Mouse (Mus musculus) cerebellum, adult 11 months (tissue): ENCODE results near the gene Bach2.
A peak's percentile ranks its signal among the peaks of the same experiment; 100 is the strongest.

Experiments used
- DNase-seq: peaks from one replicate; pipeline ENCODE4 v3.0.0; 2022

The Bach2 gene

GRCm38 (mm10) chr4:32538088-32538487 lies 299.5 kb downstream of the Bach2 start:
- peak; percentile 51 for DNase-seq

DNA sequence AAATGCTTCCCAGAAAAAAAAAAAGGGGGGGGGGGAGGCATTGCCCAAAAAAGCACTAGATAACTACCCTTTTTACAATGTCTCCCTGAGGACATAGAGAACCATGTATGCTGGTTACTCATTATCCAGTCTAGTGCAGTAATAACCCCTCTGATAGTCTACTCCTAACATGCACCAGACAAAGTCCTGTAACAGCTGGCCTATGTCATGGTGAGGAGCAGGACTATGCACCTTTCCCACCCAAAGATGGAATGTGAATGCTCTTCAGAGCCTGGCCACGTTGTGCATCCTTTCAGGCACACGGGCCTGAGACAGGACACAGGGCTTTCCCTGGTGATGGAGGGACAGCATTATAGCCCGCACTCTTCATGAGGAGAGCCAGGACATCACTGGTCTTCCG lies 299.9 kb downstream of the Bach2 start:
- DNase-seq: no peak

- DNase-seq: peak; percentile 24
Observed at GRCm38 (mm10) chr4:32538987-32539386, 300.4 kb downstream of the Bach2 start.

DNA sequence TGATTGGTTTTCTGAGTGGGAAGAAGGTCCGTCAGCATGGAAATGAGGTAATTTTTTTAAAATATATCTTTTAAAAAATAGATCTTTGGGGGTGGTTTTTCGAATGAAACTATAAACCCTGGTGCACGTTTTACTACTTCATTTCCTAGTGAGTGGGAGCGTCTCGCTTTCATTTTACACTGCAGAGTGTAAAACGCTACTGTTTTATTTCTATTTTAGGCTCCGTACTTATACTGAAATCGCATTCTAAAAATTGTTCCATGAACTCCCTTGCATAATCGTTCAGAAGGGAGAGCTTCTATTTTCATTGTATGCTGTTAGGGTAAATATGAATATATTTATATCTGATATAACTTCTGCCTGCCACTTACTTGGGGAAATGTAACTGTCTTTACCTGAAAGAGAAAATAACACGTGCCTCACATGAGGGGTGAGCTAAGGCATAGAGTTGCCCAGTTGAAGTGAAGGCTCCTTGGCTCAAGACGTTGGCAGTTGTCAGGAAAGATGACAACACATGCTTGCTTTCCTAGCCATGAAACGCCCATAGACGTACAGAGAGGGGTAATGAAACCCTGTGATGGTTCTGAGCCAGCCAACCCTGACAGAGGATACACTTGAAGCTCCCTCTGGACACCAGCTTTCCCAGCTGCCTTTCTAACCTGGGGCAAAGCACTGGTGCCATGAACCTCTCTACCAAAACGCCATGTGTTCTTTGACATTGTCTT lies 306.4 kb downstream of the Bach2 start:
- no peak for DNase-seq

- no peak for DNase-seq
Observed at GRCm38 (mm10) chr4:32545548-32545947, 306.9 kb downstream of the Bach2 start.

DNA sequence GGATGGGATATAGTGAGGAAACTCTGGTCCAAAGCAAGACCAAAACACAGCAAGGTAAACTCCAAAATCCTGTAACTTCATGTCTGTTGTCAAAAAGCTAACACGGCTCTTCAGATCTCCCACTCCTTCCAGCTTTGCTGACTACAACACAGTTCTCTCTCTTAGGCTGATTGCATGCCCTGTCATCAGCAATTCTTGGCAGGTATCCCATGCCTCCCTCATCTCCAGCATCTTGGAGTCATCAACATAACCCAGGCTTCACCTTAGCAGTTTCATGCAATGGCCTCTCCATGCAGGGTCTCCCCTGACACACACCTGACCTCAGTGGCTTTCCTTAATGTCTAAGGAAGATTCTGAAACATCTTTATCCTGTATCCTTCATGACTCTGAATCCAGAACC lies 310.5 kb downstream of the Bach2 start:
- no peak for DNase-seq

GRCm38 (mm10) chr4:32551337-32551736 lies 312.7 kb downstream of the Bach2 start:
- peak; percentile 24 for DNase-seq

DNA sequence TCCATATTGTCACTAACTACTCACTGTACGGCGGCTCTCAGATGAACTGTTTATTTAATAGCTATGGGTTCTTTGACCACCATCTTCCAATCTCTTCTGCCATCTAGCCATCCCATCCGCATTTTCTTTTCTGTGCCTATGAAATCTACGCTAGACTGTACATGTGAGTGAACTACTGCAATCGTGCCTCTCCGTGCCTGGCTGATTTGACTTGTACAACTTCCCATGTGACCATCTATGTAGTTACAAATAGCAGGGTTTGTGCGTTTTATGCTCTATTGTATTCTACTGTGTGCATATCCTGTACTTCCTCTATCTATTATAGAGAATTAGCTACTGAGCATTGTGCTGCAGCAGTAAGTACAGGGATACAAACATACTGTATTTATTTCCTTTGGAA lies 316.9 kb downstream of the Bach2 start:
- DNase-seq: no peak

DNA sequence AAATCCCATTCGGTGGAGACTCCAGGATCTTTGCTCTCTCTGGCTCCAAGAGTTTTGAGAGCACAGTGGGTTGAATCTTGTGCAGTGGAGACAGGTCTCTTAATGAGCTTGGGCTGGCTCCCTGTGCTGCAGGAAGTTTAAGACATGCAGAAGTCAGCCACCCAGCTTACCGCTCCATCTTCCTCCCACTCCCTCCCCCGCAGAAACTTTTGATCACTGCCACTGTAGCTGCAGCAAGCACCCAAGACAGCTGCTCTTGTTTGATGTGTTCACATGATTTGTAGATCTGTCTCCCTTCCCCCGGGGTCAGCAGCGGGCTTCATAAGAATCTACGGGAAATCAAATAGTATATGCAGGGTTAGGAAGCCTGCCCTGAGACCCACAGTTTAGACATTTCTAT lies 321.6 kb downstream of the Bach2 start:
- DNase-seq: no peak

DNA sequence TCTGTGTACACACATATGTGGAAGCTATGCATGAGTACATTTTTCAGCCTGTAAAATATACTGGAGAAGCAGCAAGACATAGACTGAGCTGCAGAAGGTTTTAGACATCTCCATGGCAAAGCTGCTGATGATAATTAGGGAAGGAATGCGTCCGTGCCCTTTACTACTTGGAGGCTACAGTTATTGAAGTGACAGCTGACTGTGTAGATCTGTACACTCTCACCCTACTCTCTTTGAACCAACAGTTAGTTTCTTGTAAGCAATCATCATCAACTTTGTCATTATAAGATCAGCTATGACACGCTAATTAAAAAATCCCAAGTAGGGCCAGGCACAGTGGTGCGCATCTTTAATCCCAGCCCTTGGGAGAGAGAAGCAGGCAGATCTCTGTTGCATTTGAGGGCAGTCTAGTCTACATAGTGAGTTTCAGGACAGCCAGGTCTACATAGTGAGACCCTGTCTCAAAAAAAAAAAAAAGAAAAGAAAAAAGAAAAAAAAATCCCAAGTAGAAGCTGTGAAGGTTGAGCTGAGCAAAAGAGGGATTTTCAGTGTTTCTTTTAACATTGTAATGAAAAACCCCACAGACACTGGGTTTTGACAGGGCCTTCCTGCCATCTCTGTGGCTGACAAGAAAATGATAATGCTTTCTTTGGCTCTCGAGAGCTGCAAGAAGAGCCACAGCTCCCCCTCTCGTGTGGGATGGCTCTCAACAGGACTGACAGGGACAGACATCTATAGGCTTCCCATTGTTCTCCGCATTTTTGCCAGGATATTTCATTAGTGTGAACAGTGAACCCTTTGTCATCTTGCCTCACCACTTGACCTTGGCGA lies 322.3 kb downstream of the Bach2 start:
- DNase-seq: no peak

DNA sequence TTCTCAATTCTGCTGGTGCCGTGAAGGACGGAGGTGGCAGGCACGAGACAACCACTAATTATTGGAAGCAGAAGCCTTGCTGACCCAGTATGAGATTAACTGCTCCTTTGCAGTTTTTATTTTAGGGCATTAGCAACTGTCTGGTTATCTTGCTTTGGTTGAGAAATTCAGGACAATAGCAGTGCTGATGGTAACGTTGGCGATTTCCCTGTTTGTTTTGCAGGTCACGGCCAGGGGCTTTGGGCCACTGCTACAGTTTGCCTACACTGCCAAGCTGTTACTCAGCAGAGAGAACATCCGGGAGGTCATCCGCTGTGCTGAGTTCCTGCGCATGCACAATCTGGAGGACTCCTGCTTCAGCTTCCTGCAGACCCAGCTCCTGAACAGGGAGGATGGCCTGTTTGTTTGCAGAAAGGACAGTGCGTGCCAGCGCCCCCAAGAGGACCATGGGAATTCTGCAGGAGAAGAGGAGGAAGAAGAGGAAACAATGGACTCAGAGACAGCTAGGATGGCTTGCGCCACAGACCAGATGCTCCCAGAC lies 323.0 kb downstream of the Bach2 start:
- DNase-seq: peak; percentile 65

GRCm38 (mm10) chr4:32562319-32563115 lies 323.9 kb downstream of the Bach2 start:
- peak; percentile 10 for DNase-seq

DNA sequence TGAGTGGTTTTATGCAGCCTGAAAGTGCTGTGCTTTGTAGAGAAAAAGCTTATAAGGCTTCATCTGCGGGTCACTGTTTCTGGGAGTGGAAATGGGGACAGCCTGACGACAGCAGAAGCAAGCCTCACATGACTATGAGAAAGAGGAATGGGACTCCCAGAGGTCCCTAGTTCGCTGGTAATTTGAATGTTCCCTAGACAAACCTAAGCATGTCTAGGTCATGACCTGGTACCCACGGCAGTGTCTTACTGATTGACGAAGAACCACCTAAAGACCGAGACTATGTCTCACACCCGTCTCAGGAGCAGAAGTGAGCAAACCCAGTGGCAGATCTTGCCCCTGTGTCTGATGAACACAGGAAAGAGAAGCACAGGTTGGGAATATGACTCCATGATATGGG lies 325.8 kb downstream of the Bach2 start:
- DNase-seq: no peak

GRCm38 (mm10) chr4:32564918-32565317 lies 326.3 kb downstream of the Bach2 start:
- no peak for DNase-seq

GRCm38 (mm10) chr4:32569054-32569453 lies 330.4 kb downstream of the Bach2 start:
- no peak for DNase-seq

DNA sequence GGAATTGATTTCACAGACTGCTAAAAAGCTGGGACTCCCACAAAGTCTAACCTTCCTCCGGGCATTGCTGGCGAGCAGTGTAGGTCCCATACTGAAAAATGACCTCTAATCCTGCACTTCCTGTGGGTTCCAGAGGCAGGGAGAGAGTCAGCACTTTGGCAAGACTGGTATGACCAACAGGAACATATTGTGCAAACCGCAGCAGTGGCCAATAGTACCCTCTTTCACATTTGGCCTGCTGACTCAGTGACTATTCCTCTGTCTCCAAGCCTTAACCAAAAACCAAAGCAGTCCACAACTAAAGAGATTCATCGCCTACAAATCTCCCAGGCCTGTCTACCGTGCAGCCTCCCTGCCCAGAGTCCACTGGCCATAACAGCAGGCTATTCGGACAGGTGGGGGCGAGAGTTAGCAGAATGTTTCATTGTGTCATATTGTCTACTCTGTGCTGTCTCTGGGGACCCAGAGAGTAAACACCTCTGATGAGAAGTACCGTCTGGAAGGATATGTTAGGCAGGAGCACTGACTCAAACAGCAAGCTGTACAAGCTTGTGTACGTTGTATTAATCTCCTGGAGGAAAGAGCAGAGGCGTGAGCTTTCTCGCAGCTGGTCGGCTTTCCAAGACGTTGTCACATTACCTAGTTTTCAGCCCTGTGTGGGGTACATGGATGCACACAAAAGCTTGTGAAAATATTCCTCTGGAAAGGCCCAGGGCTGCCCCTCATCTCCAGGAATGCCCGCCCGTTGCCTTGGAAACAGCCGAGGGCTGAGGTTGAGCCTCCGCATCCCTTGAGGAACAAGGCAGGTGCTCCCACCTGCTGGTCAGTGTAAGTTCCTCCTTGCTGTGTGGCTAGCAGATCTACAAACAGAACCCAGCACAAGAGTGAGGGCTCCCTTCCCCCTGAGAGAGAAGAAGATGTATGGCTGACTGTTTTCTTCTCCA lies 331.7 kb downstream of the Bach2 start:
- DNase-seq: no peak

- DNase-seq: no peak
Observed at GRCm38 (mm10) chr4:32570939-32571317, 332.3 kb downstream of the Bach2 start.

DNA sequence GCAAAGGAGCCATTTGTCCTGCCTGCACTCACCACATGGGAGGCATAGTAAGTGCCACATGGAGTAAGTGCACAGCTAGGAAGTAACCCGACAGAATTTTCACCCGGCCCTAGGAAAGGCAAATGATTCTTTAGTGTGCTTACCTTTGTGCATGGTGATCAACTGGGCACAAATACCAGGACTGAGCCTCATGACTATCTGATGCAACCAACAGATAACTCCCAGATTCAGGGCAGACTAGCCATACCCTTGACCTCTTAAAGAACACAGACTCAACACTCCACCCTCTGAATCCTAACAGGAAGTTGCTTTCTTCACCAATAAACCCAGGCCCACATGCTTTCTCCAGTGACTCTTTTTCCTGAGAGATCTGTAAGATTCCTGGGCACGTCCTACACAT lies 332.8 kb downstream of the Bach2 start:
- DNase-seq: no peak

GRCm38 (mm10) chr4:32572118-32572517 lies 333.5 kb downstream of the Bach2 start:
- DNase-seq: peak; percentile 44

GRCm38 (mm10) chr4:32573586-32573985 lies 335.0 kb downstream of the Bach2 start:
- DNase-seq: no peak

DNA sequence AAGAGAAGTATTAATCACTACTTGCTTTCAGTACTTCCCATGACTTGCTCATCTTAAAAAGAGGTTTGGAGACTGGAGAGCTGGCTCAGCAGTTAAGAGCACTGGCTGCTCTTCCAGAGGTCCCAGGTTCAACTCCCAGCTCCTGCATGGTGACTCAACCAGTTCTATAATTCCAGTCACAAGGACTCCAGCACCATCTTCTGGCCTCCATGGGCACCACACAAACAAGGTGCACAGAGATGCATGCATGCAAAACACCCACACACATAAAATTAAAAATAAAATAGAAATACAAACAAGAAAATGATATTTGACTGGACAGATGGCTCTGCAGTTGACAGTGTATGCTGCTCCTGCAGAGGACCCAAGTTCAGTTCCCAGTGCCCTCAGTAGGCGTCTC lies 336.0 kb downstream of the Bach2 start:
- no peak for DNase-seq

DNA sequence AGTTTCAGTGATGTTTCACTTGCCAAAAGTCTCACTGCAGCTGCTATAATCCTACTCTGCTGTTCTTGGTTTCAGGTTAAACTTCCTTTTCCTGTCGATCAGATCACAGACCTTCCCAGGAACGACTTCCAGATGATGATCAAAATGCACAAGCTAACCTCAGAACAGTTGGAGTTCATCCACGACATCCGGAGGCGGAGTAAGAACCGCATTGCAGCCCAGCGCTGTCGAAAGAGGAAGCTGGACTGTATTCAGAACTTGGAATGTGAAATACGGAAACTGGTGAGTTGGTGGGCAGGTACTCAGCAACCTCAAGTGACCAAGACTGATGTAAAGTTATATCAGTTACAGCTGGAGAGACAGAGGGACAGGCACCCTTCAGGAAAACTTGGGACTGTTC lies 336.6 kb downstream of the Bach2 start:
- no peak for DNase-seq
